Mouse (Mus musculus) kidney, adult 2 months (tissue): ENCODE measurements around the gene Cish.

Experiments
- CTCF ChIP-seq: fragments of 200-500 bp; conservative IDR thresholded peaks from 2 replicates; pipeline ENCODE4 v1.5.1; 2011; ENCODE audit warnings: low read depth, mild to moderate bottlenecking, control low read depth, low read length, moderate library complexity, mixed read lengths; ENCODE audit not compliant: insufficient read depth, insufficient read length
- POLR2A ChIP-seq: fragments of 200-500 bp; IDR thresholded peaks from one replicate; pipeline ENCODE4 v1.6.1; 2011; ENCODE audit warnings: low read depth, low read length, control low read depth

- no peak for TF ChIP-seq CTCF
- no peak for TF ChIP-seq POLR2A
These were observed 8.1 kb downstream of the Cish start for GRCm38 (mm10) chr9:107303900-107304299.
